Mouse (Mus musculus) MEL (cell line): ENCODE data around the gene Pifo. TPM values are rescaled to one million over a fixed set of nuclear protein-coding genes. Genes with fewer than 3 reads are reported as not detected.
"Not testable (repeated sequence)": the region's sequence is repeated elsewhere in the genome, so short reads cannot be mapped to it uniquely, and the experiment has no call there.

Source experiments
- DNase-seq: peaks from one replicate; pipeline ENCODE4 v3.0.0; 2011; ENCODE audit warnings: low read depth, low spot score
- H3K27ac ChIP-seq: 2 replicates; pipeline ENCODE4 v1.5.1; 2012; ENCODE audit warnings: low read depth, mild to moderate bottlenecking, control low read depth, low read length, moderate library complexity; ENCODE audit not compliant: control insufficient read depth
- H3K27me3 ChIP-seq, 2 experiments: fragments of 150-350 bp in 1 of 2; sonication (generic) in 1 of 2; 2 replicates each; pipeline ENCODE4 v1.6.1; 2012; ENCODE audit warnings: low read length in 2 of 2, mild to moderate bottlenecking in 2 of 2, improper control_type of control experiment in 1 of 2, moderate library complexity in 1 of 2; ENCODE audit not compliant: insufficient read depth in 2 of 2, control insufficient read depth in 1 of 2
- H3K36me3 ChIP-seq, 2 experiments: 2 replicates each; pipeline ENCODE4 v1.6.1; 2012 to 2014; ENCODE audit warnings: low read length in 2 of 2, improper control_type of control experiment in 1 of 2, inconsistent platforms in 1 of 2, mild to moderate bottlenecking in 1 of 2; ENCODE audit not compliant: insufficient read depth in 2 of 2, control insufficient read depth in 1 of 2
- H3K4me1 ChIP-seq, 2 experiments: fragments of 150-350 bp in 1 of 2; sonication (generic) in 1 of 2; 2 replicates each; pipeline ENCODE4 v1.6.1; 2012; ENCODE audit warnings: low read length in 2 of 2, improper control_type of control experiment in 1 of 2, mild to moderate bottlenecking in 1 of 2; ENCODE audit not compliant: insufficient read depth in 2 of 2, control insufficient read depth in 1 of 2
- H3K4me3 ChIP-seq, 2 experiments: fragments of 150-350 bp in 1 of 2; sonication (generic) in 1 of 2; 2 replicates each; pipeline ENCODE4 v1.5.1; 2012; ENCODE audit warnings: low read depth in 2 of 2, low read length in 2 of 2, mild to moderate bottlenecking in 2 of 2, moderate library complexity in 2 of 2, control low read depth in 1 of 2, improper control_type of control experiment in 1 of 2; ENCODE audit not compliant: control insufficient read depth in 1 of 2, insufficient read depth in 1 of 2
- H3K79me2 ChIP-seq: 2 replicates; pipeline ENCODE4 v1.6.1; 2012; ENCODE audit warnings: mild to moderate bottlenecking, low read length, moderate library complexity; ENCODE audit not compliant: control insufficient read depth, poor library complexity, insufficient read depth
- H3K9ac ChIP-seq: 2 replicates; pipeline ENCODE4 v1.6.1; 2012; ENCODE audit warnings: low read depth, mild to moderate bottlenecking, control low read depth, low read length, moderate library complexity; ENCODE audit not compliant: control insufficient read depth, poor library complexity, severe bottlenecking
- H3K9me3 ChIP-seq: fragments of 150-350 bp; sonication (generic); replicated peaks from 2 replicates; pipeline ENCODE4 v1.6.1; 2012; ENCODE audit warnings: mild to moderate bottlenecking, low read length, improper control_type of control experiment, moderate library complexity; ENCODE audit not compliant: insufficient read depth
- BHLHE40 ChIP-seq: IDR thresholded peaks from 2 replicates; pipeline ENCODE4 v1.6.1; 2012; ENCODE audit warnings: low read depth, mild to moderate bottlenecking, inconsistent platforms, low read length, improper control_type of control experiment, borderline replicate concordance
- CTCF ChIP-seq, 3 experiments: IDR thresholded peaks in 2 of 3; conservative IDR thresholded peaks in 1 of 3; 2 replicates each; pipeline ENCODE4 v1.5.1; 2011 to 2012; ENCODE audit warnings: low read length in 3 of 3, low read depth in 2 of 3, mild to moderate bottlenecking in 2 of 3, improper control_type of control experiment in 1 of 3, inconsistent platforms in 1 of 3, mixed read lengths in 1 of 3, moderate library complexity in 1 of 3; ENCODE audit not compliant: control insufficient read depth in 1 of 3, insufficient read depth in 1 of 3, poor library complexity in 1 of 3, severe bottlenecking in 1 of 3
- E2F4 ChIP-seq: IDR thresholded peaks from 2 replicates; pipeline ENCODE4 v1.6.1; 2011; ENCODE audit warnings: low read depth, low read length, improper control_type of control experiment, borderline replicate concordance
- EP300 ChIP-seq, 2 experiments: IDR thresholded peaks; 2 replicates each; pipeline ENCODE4 v1.6.1; 2011; ENCODE audit warnings: improper control_type of control experiment in 2 of 2, low read length in 2 of 2, low read depth in 1 of 2, mild to moderate bottlenecking in 1 of 2
- ETS1 ChIP-seq: IDR thresholded peaks from 2 replicates; pipeline ENCODE4 v1.6.1; 2012; ENCODE audit warnings: low read depth, mild to moderate bottlenecking, inconsistent platforms, low read length, improper control_type of control experiment, moderate library complexity
- GATA1 ChIP-seq: IDR thresholded peaks from 2 replicates; pipeline ENCODE4 v1.6.1; 2011; ENCODE audit warnings: low read depth, low read length, improper control_type of control experiment
- KAT2A ChIP-seq: conservative IDR thresholded peaks from 2 replicates; pipeline ENCODE4 v1.6.1; 2012; ENCODE audit warnings: low read depth, low read length, improper control_type of control experiment, inconsistent platforms
- MAZ ChIP-seq: IDR thresholded peaks from 2 replicates; pipeline ENCODE4 v1.6.1; 2012; ENCODE audit warnings: low read depth, mild to moderate bottlenecking, inconsistent platforms, low read length, improper control_type of control experiment
- MYB ChIP-seq: IDR thresholded peaks from 2 replicates; pipeline ENCODE4 v1.6.1; 2011; ENCODE audit warnings: mild to moderate bottlenecking, low read depth, low read length, improper control_type of control experiment
- POLR2A ChIP-seq, 2 experiments: IDR thresholded peaks; 2 replicates each; pipeline ENCODE4 v1.6.1; 2011 to 2012; ENCODE audit warnings: low read length in 2 of 2, mild to moderate bottlenecking in 2 of 2, control low read depth in 1 of 2, improper control_type of control experiment in 1 of 2, low read depth in 1 of 2, moderate library complexity in 1 of 2; ENCODE audit not compliant: control insufficient read depth in 1 of 2, insufficient read depth in 1 of 2, poor library complexity in 1 of 2
- POLR2AphosphoS2 ChIP-seq: IDR thresholded peaks from 2 replicates; pipeline ENCODE4 v1.6.1; 2011; ENCODE audit warnings: low read length, improper control_type of control experiment
- POLR2AphosphoS5 ChIP-seq: IDR thresholded peaks from 2 replicates; pipeline ENCODE4 v1.6.1; 2012; ENCODE audit warnings: low read depth, borderline replicate concordance, mild to moderate bottlenecking, inconsistent platforms, low read length, moderate library complexity, mixed read lengths
- RAD21 ChIP-seq: IDR thresholded peaks from 2 replicates; pipeline ENCODE4 v1.6.1; 2011; ENCODE audit warnings: mild to moderate bottlenecking, low read depth, low read length, improper control_type of control experiment
- RCOR1 ChIP-seq: IDR thresholded peaks from 2 replicates; pipeline ENCODE4 v1.6.1; 2012; ENCODE audit warnings: low read depth, mild to moderate bottlenecking, inconsistent platforms, low read length, improper control_type of control experiment
- SIN3A ChIP-seq: IDR thresholded peaks from 2 replicates; pipeline ENCODE4 v1.6.1; 2012; ENCODE audit warnings: low read length, improper control_type of control experiment, inconsistent platforms
- SMC3 ChIP-seq: IDR thresholded peaks from 2 replicates; pipeline ENCODE4 v1.6.1; 2011; ENCODE audit warnings: low read depth, low read length, improper control_type of control experiment
- TAL1 ChIP-seq: IDR thresholded peaks from 2 replicates; pipeline ENCODE4 v1.6.1; 2012; ENCODE audit warnings: mild to moderate bottlenecking, inconsistent platforms, low read length, moderate library complexity, mixed read lengths
- TCF12 ChIP-seq: IDR thresholded peaks from 2 replicates; pipeline ENCODE4 v1.6.1; 2014; ENCODE audit warnings: low read depth, mild to moderate bottlenecking, inconsistent platforms, low read length, improper control_type of control experiment, moderate library complexity
- ZC3H11A ChIP-seq: IDR thresholded peaks from 2 replicates; pipeline ENCODE4 v1.6.1; 2012; ENCODE audit warnings: low read depth, mild to moderate bottlenecking, inconsistent platforms, low read length, improper control_type of control experiment
- polyA plus RNA-seq, 2 experiments: library from polyadenylated mRNA; stranded (reverse) in 1 of 2; unstranded in 1 of 2; fragments of >175 nt in 1 of 2; fragments of >200 nt in 1 of 2; gene quantifications; 2 replicates each; pipeline versions ENCODE4 v1.2.1 to v1.2.4; 2012; ENCODE audit warnings: low replicate concordance in 2 of 2, low read depth in 1 of 2; ENCODE audit not compliant: insufficient read length in 2 of 2, insufficient read depth in 1 of 2, missing spikeins in 1 of 2
- total RNA-seq: library from RNA; depleted of rRNA; stranded (reverse); fragments of 300-350 nt; gene quantifications from 2 replicates; pipeline ENCODE4 v1.2.3, GENCODE M21; 2012

Pifo gene
- total and polyA plus RNA-seq, 3 experiments: not detected

DNA sequence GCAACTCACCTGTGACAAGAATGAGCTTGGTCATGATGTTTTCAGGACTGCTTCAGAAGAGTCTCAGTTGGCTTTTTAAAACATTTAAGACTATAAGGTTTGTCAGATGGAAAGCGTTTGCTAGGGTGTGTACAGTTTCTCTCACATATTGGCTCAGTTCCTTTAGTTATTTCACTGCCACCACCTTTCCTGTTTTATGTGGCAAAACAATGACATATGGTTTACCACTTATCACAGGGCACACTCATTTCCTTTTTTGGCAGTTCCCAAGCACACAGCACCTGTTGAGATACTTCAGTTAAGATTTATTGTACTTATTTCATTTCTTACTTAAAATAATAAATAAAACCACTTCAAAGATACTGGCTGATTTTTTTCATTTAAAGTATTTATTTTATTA lies 18.3 kb upstream of the Pifo start, which contains the start of gene Chil5:
Chil5 (minus strand) TSS at position 34 of the 400 bp plus-strand sequence.
- no peak within 1 kb of the TSS for H3K27ac ChIP-seq
- H3K4me3 ChIP-seq: no peak within 1 kb of the TSS
- H3K36me3 ChIP-seq: peaks cover 0 to 2% of the 10 kb centered on the region in 2 experiments; a peak in 2 of 4 replicates
- peak; percentile 54 for DNase-seq
- TF ChIP-seq POLR2A (IDR thresholded peaks at IDR 0.05; ENCODE audit: control insufficient read depth in 1 of 2, insufficient read depth in 1 of 2, low read depth in 1 of 2, low read length in 2 of 2, poor library complexity in 1 of 2) (no peak), POLR2AphosphoS5 (no peak), TAL1 (0 out of 2 replicates have a peak, but pooled peaks have one; percentile 7), GATA1 (peak; percentile 24; the same call in 1 of the 2 replicates), BHLHE40 (no peak), SIN3A (peak; percentile 38; the same call in 1 of the 2 replicates), TCF12 (peak; percentile 80), ETS1 (peak; percentile 91), RCOR1 (peak; percentile 70), EP300 (IDR thresholded peaks at IDR 0.05; ENCODE audit: low read depth in 1 of 2, low read length in 2 of 2) (peak; percentile 64 to 75; a peak in 3 of 4 replicates)
- H3K9ac ChIP-seq: no peak within 1 kb of the TSS
- no peaks in the 10 kb centered on the region for H3K27me3 ChIP-seq
- no peaks in the 10 kb centered on the region for H3K79me2 ChIP-seq
- no peaks in the 10 kb centered on the region for H3K9me3 ChIP-seq
- H3K4me1 ChIP-seq: no peaks in the 10 kb centered on the region

DNA sequence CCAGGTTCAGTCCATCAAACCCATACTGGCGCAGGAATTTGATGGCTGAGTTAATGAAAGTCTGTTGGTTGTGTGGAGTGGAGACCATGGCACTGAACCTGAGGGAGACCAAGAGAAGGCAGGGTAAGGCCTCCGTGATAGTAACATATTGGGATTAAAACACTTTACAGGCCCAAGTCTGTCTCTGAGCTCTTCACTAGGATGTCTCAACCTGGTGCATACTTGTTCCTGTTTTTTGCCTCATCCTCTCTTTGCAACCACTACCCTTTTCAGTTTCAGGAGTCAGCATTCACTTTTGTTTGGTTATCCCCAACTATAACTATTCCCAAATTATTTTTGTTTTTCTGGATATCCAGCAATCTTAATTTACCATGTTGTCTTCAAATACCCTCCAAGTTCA lies 9.7 kb upstream of the Pifo start:
- Histone ChIP-seq H3K36me3 (no peaks in the 10 kb centered on the region), H3K9ac (no peak overlapping the region), H3K4me3 (no peak overlapping the region), H3K9me3 (no peaks in the 10 kb centered on the region), H3K27me3 (peaks cover 0 to 2% of the 10 kb centered on the region in 2 experiments; a peak in 2 of 4 replicates), H3K79me2 (no peaks in the 10 kb centered on the region), H3K27ac (no peak overlapping the region), H3K4me1 (no peaks in the 10 kb centered on the region)
- DNase-seq: no peak
- no peak for TF ChIP-seq POLR2AphosphoS2
- no peak for TF ChIP-seq SIN3A
- no peak for TF ChIP-seq GATA1

DNA sequence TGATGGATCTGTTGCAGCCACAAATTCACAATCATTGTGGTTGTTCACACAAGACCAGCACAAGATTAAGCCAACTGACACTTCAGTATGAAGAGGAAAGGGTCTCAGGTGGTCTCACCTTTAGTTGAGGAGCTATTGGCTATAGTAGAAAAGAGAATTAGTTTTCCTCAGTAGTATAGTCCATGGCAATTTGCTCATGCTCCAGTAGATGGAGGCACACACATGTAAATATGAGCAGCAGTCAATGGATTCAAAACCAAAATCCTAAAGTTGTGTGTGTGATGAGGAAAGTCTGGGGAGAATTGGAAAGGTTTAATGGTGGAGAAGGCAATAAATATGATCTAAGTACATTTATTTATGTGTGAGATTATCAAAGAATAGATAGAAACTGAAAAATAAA lies 7.4 kb upstream of the Pifo start:
- H3K4me1 ChIP-seq: no peaks in the 10 kb centered on the region
- TF ChIP-seq MYB (no peak), POLR2AphosphoS5 (no peak), CTCF (IDR thresholded peaks at IDR 0.05 in 2 of 3, conservative IDR thresholded peaks at IDR 0.05 in 1 of 3; ENCODE audit: control insufficient read depth in 1 of 3, insufficient read depth in 1 of 3, low read depth in 2 of 3, low read length in 3 of 3, poor library complexity in 1 of 3, severe bottlenecking in 1 of 3) (peak in 1 of 3 experiments; percentile 50; a peak in 2 of 6 replicates), ETS1 (no peak), ZC3H11A (peak; percentile 17; the same call in 1 of the 2 replicates), RAD21 (peak; percentile 56), MAZ (no peak), SMC3 (peak; percentile 52), POLR2A (IDR thresholded peaks at IDR 0.05; ENCODE audit: control insufficient read depth in 1 of 2, insufficient read depth in 1 of 2, low read depth in 1 of 2, low read length in 2 of 2, poor library complexity in 1 of 2) (no peak), E2F4 (no peak), KAT2A (no peak), TAL1 (no peak)
- TF ChIP-seq, all 39 proteins: peak for 4
- Histone ChIP-seq H3K4me3 (no peak overlapping the region), H3K36me3 (no peaks in the 10 kb centered on the region), H3K9ac (no peak overlapping the region), H3K27me3 (peaks cover 2% of the 10 kb centered on the region in 2 experiments; a peak in 2 of 4 replicates), H3K79me2 (no peaks in the 10 kb centered on the region), H3K9me3 (no peaks in the 10 kb centered on the region), H3K27ac (no peak overlapping the region)
- no peak for DNase-seq

DNA sequence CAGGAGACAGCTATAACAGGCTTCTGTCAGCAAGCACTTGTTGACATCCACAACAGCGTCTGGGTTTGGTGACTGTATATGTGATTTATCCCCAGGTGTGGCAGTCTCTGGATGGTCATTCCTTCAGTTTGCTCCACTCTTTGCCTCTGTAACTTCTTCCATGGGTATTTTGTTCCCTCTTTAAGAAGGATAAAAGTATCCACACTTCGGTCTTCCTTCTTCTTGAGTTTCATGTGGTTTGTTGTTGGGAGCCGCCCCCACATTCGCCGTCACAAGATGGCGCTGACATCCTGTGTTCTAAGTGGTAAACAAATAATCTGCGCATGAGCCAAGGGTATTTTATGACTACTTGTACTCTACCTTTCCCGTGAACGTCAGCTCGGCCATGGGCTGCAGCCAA lies 11.1 kb downstream of the Pifo start:
- not testable (repeated sequence) for H3K27ac ChIP-seq, H3K27me3 ChIP-seq, H3K9ac ChIP-seq, DNase-seq, H3K4me1 ChIP-seq, H3K79me2 ChIP-seq, H3K9me3 ChIP-seq, H3K36me3 ChIP-seq, H3K4me3 ChIP-seq
